Mouse (Mus musculus) lung, embryonic 14.5 days (tissue): ENCODE measurements around the gene Rnf151. TPM values are rescaled to one million over a fixed set of nuclear protein-coding genes. Genes with fewer than 3 reads are reported as not detected.

ENCODE experiments used
- polyA plus RNA-seq: library from polyadenylated mRNA; unstranded; fragments of >200 nt; fragmentation: Nextera tagmentation; extraction: Ambion mirVana; gene quantifications from 2 replicates; pipeline ENCODE4 v1.2.1, GENCODE M21; 2014

Rnf151 gene
- polyA plus RNA-seq, 1 experiment from 2014 or later: 0.71 TPM

Other genes with a start within 250 kb of the Rnf151 start
- gene E4f1, start 247.8 kb downstream of the Rnf151 start, polyA plus RNA-seq: 22.3 and 25.2 TPM in 2 replicates
- gene Pgp, start 247.7 kb downstream of the Rnf151 start, polyA plus RNA-seq: 57.9 and 60.2 TPM in 2 replicates
- 0.37 TPM in 1 of 2 replicates, not detected in the other for gene Bricd5, start 244.2 kb downstream of the Rnf151 start, polyA plus RNA-seq
- gene Mlst8, start 239.0 kb downstream of the Rnf151 start, polyA plus RNA-seq: 23.8 and 30.2 TPM in 2 replicates
- gene Caskin1, start 229.5 kb downstream of the Rnf151 start, polyA plus RNA-seq: 0.93 and 1.1 TPM in 2 replicates
- 103 and 106 TPM in 2 replicates for gene Traf7, start 190.1 kb downstream of the Rnf151 start, polyA plus RNA-seq
- 2.8 and 3.1 TPM in 2 replicates for gene Rab26, start 183.9 kb downstream of the Rnf151 start, polyA plus RNA-seq
- gene Pkd1, start 168.2 kb downstream of the Rnf151 start, polyA plus RNA-seq: 27.6 and 34.0 TPM in 2 replicates
- 62.2 and 66.5 TPM in 2 replicates for gene Tsc2, start 85.4 kb downstream of the Rnf151 start, polyA plus RNA-seq
- gene Nthl1, start 85.4 kb downstream of the Rnf151 start, polyA plus RNA-seq: 15.9 and 18.6 TPM in 2 replicates
- gene Slc9a3r2, start 67.7 kb downstream of the Rnf151 start, polyA plus RNA-seq: 67.8 and 68.3 TPM in 2 replicates
- gene Npw, start 59.6 kb downstream of the Rnf151 start, polyA plus RNA-seq: 0.78 and 1.0 TPM in 2 replicates
- 32.9 and 34.0 TPM in 2 replicates for gene Zfp598, start 48.4 kb downstream of the Rnf151 start, polyA plus RNA-seq
- 0.83 and 1.3 TPM in 2 replicates for gene Syngr3, start 28.1 kb downstream of the Rnf151 start, polyA plus RNA-seq
- gene Gfer, start 21.9 kb downstream of the Rnf151 start, polyA plus RNA-seq: 53.9 and 54.4 TPM in 2 replicates
- gene Noxo1, start 21.8 kb downstream of the Rnf151 start, polyA plus RNA-seq: 3.5 and 5.0 TPM in 2 replicates
- 97.9 and 112 TPM in 2 replicates for gene Tbl3, start 10.4 kb downstream of the Rnf151 start, polyA plus RNA-seq
- 1,798 and 1,884 TPM in 2 replicates for gene Rps2, start 53 bp upstream of the Rnf151 start, polyA plus RNA-seq
- 211 and 221 TPM in 2 replicates for gene Ndufb10, start 6.4 kb upstream of the Rnf151 start, polyA plus RNA-seq
- not detected in 2 replicates for gene Rpl3l, start 9.8 kb upstream of the Rnf151 start, polyA plus RNA-seq
- gene Msrb1, start 18.6 kb upstream of the Rnf151 start, polyA plus RNA-seq: 35.2 and 37.8 TPM in 2 replicates
- gene Hs3st6, start 34.9 kb upstream of the Rnf151 start, polyA plus RNA-seq: 2.9 and 3.3 TPM in 2 replicates
- not detected in 2 replicates for gene Meiob, start 86.2 kb upstream of the Rnf151 start, polyA plus RNA-seq
- 23.2 and 24.8 TPM in 2 replicates for gene Hagh, start 122.1 kb upstream of the Rnf151 start, polyA plus RNA-seq
- 16.5 and 17.1 TPM in 2 replicates for gene Fahd1, start 132.3 kb upstream of the Rnf151 start, polyA plus RNA-seq
- gene Igfals, start 147.9 kb upstream of the Rnf151 start, polyA plus RNA-seq: 0.93 and 1.1 TPM in 2 replicates
- gene Nubp2, start 168.3 kb upstream of the Rnf151 start, polyA plus RNA-seq: 53.0 and 56.5 TPM in 2 replicates
- gene Spsb3, start 168.6 kb upstream of the Rnf151 start, polyA plus RNA-seq: 34.8 and 37.2 TPM in 2 replicates
- 21.2 and 23.3 TPM in 2 replicates for gene Eme2, start 177.0 kb upstream of the Rnf151 start, polyA plus RNA-seq
- 92.1 and 93.7 TPM in 2 replicates for gene Mrps34, start 177.1 kb upstream of the Rnf151 start, polyA plus RNA-seq
- 65.1 and 77.1 TPM in 2 replicates for gene Nme3, start 178.4 kb upstream of the Rnf151 start, polyA plus RNA-seq
- gene Mapk8ip3, start 218.9 kb upstream of the Rnf151 start, polyA plus RNA-seq: 32.1 and 34.2 TPM in 2 replicates
- 140 and 142 TPM in 2 replicates for gene Jpt2, start 242.6 kb upstream of the Rnf151 start, polyA plus RNA-seq